Mouse (Mus musculus) gastrocnemius, adult 8-10 months (tissue): ENCODE measurements around the gene Gm21818. TPM values are rescaled to one million over a fixed set of nuclear protein-coding genes. Genes with fewer than 3 reads are reported as not detected.
"Not testable (repeated sequence)": the region's sequence is repeated elsewhere in the genome, so short reads cannot be mapped to it uniquely, and the experiment has no call there.

Experiments used
- DNase-seq, 2 experiments: peaks; one replicate each; pipeline ENCODE4 v3.0.0; 2022; ENCODE audit warnings: low spot score in 2 of 2
- total RNA-seq, 4 experiments: library from RNA; stranded (reverse); gene quantifications; 2 replicates each; pipeline ENCODE4 v1.2.4; 2022

Gene Gm21818
- not detected for total RNA-seq

DNA sequence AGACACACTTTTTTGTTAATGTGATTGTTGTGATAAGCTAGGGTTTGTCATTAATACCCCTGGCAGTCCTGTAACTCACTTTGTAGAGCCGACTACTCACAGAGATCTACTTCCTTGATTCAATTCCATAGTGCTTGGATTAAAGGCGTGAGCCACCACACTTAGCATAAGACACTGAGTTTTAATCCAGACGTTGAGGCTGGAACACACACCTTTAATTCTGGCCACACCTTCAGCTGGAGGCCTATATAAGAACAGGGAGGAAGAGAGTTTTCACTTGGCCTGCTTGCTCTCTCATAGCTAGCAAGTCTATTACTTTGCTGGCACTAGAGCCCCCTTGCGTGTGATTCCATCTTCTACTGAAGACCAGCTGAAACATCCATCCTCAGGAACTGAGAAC lies at the start of gene Gm21818:
TSS of gene Gm21818 (plus strand) at position 301 of the 400 bp plus-strand sequence.
- not testable (repeated sequence) for DNase-seq

GRCm38 (mm10) chr13:120139946-120140345 lies 32.3 kb upstream of the Gm21818 start, which contains the start of gene Gm20767:
Gene Gm20767 (plus strand): TSS chr13:120140246.
- not testable (repeated sequence) for DNase-seq

DNA sequence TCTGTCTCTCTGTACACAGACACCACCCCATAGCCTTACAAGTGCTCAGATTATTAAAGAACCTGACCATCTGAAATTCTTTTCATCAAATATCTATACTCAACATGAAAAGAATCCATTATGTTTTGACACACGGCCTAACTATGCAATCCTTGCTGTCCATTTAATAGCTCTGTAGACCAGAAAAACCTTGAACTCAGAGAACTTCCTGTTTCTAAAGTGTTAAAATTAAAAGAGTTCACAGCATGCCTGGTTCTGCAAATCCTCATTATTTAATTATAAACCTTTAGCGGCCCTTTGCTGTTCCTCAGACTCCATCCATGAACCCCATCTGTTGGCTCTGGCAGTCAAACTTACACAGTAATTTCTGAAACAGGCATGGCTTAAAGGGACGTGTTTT lies 29.9 kb upstream of the Gm21818 start:
- DNase-seq = not testable (repeated sequence)

- DNase-seq = not testable (repeated sequence)
These were observed 22.4 kb upstream of the Gm21818 start for GRCm38 (mm10) chr13:120149660-120150407.

DNA sequence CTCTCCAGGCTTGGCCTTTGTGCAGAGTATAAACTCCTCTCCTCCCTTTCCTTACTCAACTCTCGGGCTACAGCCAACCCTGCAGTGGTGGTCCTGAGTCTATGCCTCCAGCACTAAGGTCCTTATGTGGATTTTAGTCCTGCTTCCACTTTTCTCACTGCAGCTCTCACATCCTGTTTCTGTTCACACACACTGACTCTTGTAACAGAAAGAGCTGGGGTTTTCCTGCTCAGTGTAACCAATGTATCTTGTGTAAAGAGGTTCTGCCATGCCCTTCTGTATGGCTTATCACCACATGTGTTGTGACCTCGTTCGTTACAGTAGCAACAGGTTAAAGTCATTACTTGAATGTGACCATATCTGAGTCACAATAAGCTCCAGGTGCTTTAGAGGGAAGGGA lies 21.6 kb upstream of the Gm21818 start:
- DNase-seq = not testable (repeated sequence)

- DNase-seq = not testable (repeated sequence)
These were observed 3.9 kb upstream of the Gm21818 start for GRCm38 (mm10) chr13:120168301-120168700.

DNA sequence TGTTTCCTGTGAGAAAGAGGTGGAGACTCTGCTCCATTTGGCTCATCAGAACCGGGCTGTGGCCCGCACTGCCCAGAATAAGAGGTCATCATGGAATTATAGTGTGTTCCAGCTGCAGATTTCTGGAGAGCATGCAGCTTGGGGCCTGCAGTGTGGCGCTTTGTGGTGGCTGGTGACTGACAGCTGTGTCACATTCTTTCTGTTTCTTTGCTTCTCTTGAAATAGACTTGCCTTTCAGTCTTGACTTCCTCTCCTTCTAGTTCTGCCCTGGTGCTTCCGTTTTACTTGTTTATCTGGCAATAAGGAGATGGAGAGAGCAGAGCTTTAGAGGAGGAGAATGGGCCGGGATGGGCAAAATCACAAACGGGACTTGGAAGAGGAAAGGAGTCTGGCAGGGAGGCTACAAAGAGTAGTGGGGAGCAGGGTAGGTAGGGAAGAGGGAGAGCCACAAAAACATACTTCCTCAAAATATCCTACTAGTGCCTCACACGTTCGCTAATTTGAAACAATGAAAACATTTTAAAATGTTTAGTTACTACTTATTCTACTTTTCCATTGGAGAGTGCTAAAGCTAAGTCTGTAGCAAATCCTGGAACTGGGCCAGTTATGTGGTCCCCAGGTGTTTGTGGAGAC lies 24.1 kb downstream of the Gm21818 start:
- not testable (repeated sequence) for DNase-seq

GRCm38 (mm10) chr13:120215847-120216246 lies 43.6 kb downstream of the Gm21818 start, which contains the start of gene Gm21762:
Gene Gm21762 (minus strand): TSS chr13:120215947.
- not testable (repeated sequence) for DNase-seq

GRCm38 (mm10) chr13:120220922-120221321 lies 48.7 kb downstream of the Gm21818 start:
- DNase-seq = not testable (repeated sequence)

DNA sequence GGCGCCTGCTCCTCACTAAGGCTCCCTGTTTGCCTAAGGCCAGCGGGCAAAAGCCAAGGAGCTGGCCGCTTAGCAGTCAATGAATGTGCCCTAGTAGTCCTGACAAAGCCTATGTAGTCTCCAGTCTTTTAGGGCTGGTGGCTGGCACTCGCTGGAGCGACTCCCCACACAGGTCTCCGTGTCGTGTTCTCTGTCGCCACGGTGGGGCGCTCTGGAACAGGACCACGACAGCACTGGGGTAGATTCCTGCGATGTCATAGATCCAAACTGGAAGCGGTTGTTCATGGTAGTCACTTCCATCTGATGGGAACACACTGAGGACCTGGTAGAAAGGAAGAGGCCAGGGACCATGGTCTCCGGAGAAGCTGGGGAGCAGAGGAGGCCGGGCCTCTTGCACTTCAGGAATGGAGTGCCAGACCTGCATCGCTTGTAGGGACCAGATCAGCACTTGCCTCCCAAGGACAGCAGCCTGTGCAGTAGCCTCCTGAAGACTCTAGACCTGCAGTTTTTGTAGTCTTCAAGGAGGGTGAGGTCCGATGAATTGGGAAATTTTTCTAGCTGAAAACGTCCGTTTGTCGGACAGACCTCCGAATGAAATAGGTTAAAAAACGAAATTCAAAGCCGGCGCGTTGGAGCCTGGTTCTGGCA lies 50.9 kb downstream of the Gm21818 start:
- not testable (repeated sequence) for DNase-seq

Other genes with a start within 250 kb of the Gm21818 start
- gene Gm21761, start 243.2 kb upstream of the Gm21818 start, total RNA-seq = not detected
- not detected for gene B020031M17Rik, start 221.6 kb upstream of the Gm21818 start, total RNA-seq
- not detected for gene Gm36079, start 145.4 kb upstream of the Gm21818 start, total RNA-seq
- under 1 TPM in 2 of 4 experiments, not detected in 2; 0.12 to 0.22 TPM for gene Gm21188, start 120.2 kb upstream of the Gm21818 start, total RNA-seq
- not detected for gene Gm20767, start 32.2 kb upstream of the Gm21818 start, total RNA-seq
- gene Gm21762, start 43.5 kb downstream of the Gm21818 start, total RNA-seq = not detected
- not detected for gene Gm21731, start 66.7 kb downstream of the Gm21818 start, total RNA-seq
- not detected for gene AF067061, start 90.7 kb downstream of the Gm21818 start, total RNA-seq
- gene BC147527, start 128.0 kb downstream of the Gm21818 start, total RNA-seq = not detected
- not detected for gene Tcstv3, start 144.4 kb downstream of the Gm21818 start, total RNA-seq